Mouse (Mus musculus) brain, embryonic 14.5 days (tissue): ENCODE results near the gene Cfap20. TPM values are rescaled to one million over a fixed set of nuclear protein-coding genes. Genes with fewer than 3 reads are reported as not detected.

Source experiments
- DNase-seq: peaks from one replicate; pipeline ENCODE4 v3.0.0-alpha.2; 2011; ENCODE audit warnings: low read depth
- CTCF ChIP-seq: fragments of 200-500 bp; IDR thresholded peaks from 2 replicates; pipeline ENCODE4 v1.5.1; 2012; ENCODE audit warnings: inconsistent platforms, mild to moderate bottlenecking, moderate library complexity, borderline replicate concordance; ENCODE audit not compliant: insufficient read depth, insufficient read length; ENCODE audit errors: extremely low read depth
- POLR2A ChIP-seq: fragments of 200-500 bp; IDR thresholded peaks from 2 replicates; pipeline ENCODE4 v1.6.1; 2012; ENCODE audit warnings: mild to moderate bottlenecking, inconsistent platforms, borderline replicate concordance; ENCODE audit not compliant: poor library complexity, insufficient read depth, insufficient read length, severe bottlenecking; ENCODE audit errors: extremely low read depth
- polyA plus RNA-seq: library from polyadenylated mRNA; depleted of rRNA; stranded (reverse); fragments of >200 nt; gene quantifications from 2 replicates; pipeline ENCODE4 v1.2.3, GENCODE M21; 2012

Gene Cfap20
- polyA plus RNA-seq, 1 experiment, result 100 TPM

DNA sequence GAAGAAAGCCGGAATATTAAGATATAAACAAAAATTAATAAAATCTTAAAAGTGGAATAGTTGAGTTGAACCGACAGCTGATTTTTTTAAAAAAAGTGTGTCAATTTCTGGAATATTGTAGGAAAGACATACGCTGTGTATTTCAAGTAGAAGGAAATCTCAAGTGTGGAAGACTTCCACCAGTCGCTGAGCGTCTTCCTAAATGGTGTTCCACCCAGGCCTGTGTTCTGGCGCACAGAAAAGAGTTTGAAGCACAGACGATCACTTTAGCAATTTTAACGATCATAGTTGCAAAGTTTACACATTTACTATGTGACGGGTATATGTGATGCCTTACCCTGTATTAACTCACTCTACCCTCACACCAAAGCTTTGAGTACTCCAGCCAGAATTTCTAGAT lies 802 bp upstream of the Cfap20 start:
- peak; percentile 33 for DNase-seq
- no peak for TF ChIP-seq CTCF
- TF ChIP-seq POLR2A, result no peak

DNA sequence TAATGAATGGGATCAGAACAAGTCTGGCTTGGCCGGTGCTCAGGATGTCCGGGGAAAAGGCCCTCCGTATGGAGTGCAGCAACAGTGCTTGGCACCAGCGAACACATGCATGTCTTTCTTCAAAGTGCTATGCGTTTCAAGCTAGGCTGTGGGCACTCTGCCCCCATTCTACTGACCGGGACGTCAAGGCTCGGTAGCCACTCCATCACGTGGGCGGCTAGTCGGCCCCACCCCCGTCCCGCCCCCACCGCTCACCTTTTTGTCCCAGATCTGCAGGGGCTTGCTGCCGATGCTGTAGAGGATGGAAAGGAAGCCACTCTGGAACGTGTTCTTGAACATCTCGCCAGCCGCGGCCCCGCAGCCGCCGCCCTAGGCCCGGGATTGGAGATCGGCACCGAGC lies 436 bp downstream of the Cfap20 start:
- no peak for TF ChIP-seq CTCF
- no peak for TF ChIP-seq POLR2A
- DNase-seq, result no peak

DNA sequence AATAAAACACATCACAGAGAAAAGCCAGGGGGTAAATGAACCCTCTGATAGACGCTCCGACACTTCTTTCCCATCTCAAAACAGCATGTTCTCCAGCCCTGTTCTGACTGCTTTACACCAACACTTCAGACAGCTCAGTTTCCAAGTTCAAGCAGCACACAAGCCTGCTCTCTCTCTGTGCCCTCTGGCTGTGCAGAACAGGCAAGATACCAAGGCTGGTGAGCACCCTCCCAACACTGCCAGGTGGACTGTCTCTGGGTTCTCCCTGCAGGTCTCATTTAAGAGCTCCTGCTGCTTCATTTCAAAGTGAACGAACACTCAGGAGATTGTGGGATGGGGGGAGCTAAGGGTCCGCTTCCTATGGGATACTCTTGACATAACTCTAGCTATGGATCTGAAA lies 1.5 kb downstream of the Cfap20 start:
- TF ChIP-seq CTCF (no peak), POLR2A (no peak)
- no peak for DNase-seq

DNA sequence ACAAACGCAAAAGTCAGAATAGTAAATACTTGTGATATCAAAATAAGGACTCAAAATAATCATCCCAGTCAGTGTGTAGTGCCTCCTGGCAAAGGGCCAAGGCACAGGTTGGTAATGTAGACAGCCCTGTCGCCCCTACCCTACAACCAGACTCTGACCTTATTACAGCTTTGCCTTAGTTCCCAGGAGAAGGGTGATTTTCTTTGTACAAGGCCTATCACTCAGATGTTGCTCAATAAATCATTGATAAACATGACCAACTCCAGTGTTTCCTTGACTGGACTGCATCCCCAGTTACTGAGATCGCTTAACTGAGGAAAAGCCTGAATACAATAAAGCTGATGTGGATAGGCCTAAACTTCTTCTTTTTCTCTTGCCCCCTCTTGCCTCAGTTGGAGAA lies 2.2 kb downstream of the Cfap20 start:
- DNase-seq, result no peak
- TF ChIP-seq CTCF, result no peak
- TF ChIP-seq POLR2A, result no peak

DNA sequence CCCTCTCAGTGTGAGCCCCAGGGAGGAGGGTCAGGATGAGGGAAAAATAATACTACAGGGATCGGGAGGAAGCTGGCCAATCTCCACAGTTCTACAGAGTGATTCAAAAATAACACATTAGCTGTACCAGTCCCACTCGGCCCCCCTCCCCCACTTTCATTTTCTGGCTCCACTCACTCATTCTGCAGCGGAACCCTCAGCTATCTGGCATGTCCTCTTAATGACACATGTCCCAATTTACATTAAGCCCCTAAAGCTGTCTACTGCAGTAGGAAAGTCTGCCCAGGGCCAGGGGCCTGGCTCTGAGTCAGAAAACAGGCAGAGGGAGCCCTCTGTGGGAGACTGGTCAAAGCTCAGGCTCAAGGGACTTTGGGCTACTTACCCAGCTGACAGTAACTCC lies 4.7 kb downstream of the Cfap20 start:
- peak; percentile 94 for DNase-seq
- TF ChIP-seq POLR2A, result no peak
- TF ChIP-seq CTCF, result peak; percentile 39; the same call in 1 of the 2 replicates

GRCm38 (mm10) chr8:95427594-95428535 lies 6.8 kb downstream of the Cfap20 start:
- peak; percentile 80; the same call in 1 of the 2 replicates for TF ChIP-seq CTCF
- TF ChIP-seq POLR2A, result no peak
- DNase-seq, result peak; percentile 96

GRCm38 (mm10) chr8:95426781-95427281 lies 7.8 kb downstream of the Cfap20 start:
- peak; percentile 97 for DNase-seq
- no peak for TF ChIP-seq CTCF
- no peak for TF ChIP-seq POLR2A

DNA sequence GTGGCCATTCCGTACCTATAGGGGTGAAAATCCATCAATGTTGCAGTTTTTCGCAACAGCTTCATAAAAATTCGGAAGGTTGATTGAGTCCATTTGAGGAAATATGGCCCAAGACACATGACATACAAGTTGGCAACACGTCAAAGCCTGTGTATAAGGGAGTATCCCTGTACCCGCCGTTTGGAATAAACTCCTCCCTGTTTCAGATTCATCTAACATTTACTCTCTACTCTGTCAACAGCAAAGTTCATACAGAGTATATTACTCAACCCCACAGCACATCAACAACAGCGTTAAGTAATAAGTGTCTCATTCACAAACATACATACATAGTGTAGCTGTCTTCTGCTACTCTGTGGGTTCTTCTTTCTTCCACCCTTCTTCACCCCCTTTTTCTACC lies 10.0 kb downstream of the Cfap20 start:
- TF ChIP-seq CTCF (no peak), POLR2A (no peak)
- DNase-seq, result no peak

GRCm38 (mm10) chr8:95422193-95422810 lies 12.4 kb downstream of the Cfap20 start:
- TF ChIP-seq POLR2A (no peak), CTCF (no peak)
- no peak for DNase-seq

DNA sequence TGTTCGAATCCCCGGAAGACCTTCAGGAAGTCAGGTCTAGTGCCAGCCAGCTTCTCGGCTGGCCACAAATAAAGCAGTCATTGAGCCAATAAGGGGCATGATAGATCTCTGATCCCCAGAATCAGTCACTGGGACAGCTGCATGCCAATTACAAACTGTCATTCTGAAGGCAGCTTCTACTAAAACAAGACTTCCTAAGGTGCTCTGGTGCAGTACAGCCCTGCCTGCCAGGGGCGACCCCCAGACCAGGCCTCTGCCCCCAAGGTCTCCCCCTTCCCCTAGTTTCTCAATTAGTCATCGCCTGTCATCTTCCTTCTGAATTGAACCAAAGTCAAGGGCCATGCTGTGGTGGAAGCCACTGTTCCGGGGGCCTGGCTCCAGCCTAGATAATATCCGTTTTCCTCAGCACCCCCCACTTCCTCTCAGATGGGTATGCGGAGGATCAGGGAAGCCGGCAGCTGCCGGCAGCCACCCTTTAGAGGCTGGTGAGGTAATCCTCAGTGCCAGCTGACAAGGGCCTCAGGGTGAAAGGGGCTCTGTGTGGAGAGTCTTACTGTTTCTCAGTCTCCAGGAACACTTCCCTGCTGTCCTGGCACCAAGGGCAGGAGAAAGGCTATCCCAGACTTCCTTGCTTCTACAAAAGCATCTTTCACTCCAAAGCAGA lies 23.2 kb downstream of the Cfap20 start:
- TF ChIP-seq POLR2A (no peak), CTCF (no peak)
- peak; percentile 48 for DNase-seq

GRCm38 (mm10) chr8:95409518-95409917 lies 25.2 kb downstream of the Cfap20 start:
- TF ChIP-seq CTCF (no peak), POLR2A (no peak)
- no peak for DNase-seq
